ENCODE assay signal across 15 mouse cellular contexts in the genomic region with DNA sequence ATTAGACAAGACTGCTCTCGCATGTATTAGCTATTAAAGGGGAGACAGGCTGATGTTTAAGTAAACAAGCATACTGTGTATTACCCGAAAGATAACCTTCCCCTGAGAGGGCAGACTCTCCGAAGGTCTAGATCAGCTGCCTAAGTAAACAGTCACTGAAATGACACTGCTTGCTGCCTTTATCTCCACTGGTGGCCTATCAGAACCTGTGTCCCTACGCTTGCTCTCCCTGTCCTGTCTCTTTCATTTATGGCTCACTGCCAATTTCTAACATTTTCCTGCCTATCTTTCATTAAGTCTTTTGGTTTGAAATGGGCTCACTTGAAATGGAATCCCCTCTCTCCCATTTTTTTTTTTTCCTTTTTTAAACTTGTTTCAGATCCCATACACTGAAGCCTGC. TPM values are rescaled to one million over a fixed set of nuclear protein-coding genes. Genes with fewer than 3 reads are reported as not detected.
A peak's percentile ranks its signal among the peaks of the same experiment; 100 is the strongest.
DNase-seq lines count a peak whose midpoint lies in the region; ATAC-seq lines count a peak whose summit lies in the region.
"Had no signal": no experiment of that assay in that cellular context is flagged by ENCODE, and none has a peak within 500 bp of the region (broad histone marks: within the 10 kb centered on the region; RNA-seq: fewer than 3 reads in every experiment).

No protein-coding gene starts in this region.

- 10% methylated on average over 4 of the region's 4 CpGs for WGBS in heart, embryonic 14.5 days
- WGBS in midbrain, embryonic 11.5 days = 67% methylated on average over 4 of the region's 4 CpGs
- 70% methylated on average over 4 of the region's 4 CpGs for WGBS in midbrain, embryonic 15.5 days
- WGBS in liver, embryonic 16.5 days (ENCODE audit: insufficient replicate concordance) = 23% methylated on average over 4 of the region's 4 CpGs

- H3K4me1 ChIP-seq in heart, embryonic 14.5 days (ENCODE audit: control insufficient read depth in 2 of 2, insufficient read depth in 2 of 2, low read length in 2 of 2) = peaks cover 4 to 26% of the 10 kb centered on the region in 2 experiments
- H3K4me1 ChIP-seq in midbrain, embryonic 11.5 days (ENCODE audit: control insufficient read depth, insufficient read depth, low read length) = no peaks in the 10 kb centered on the region
- H3K4me1 ChIP-seq in midbrain, embryonic 15.5 days = no peaks in the 10 kb centered on the region
- peaks cover 2% of the 10 kb centered on the region for H3K4me1 ChIP-seq in liver, embryonic 16.5 days (ENCODE audit: control insufficient read depth, low read depth, low read length)

- H3K36me3 ChIP-seq in heart, embryonic 14.5 days (ENCODE audit: control insufficient read depth, insufficient read depth, low read length) = no peaks in the 10 kb centered on the region
- no peaks in the 10 kb centered on the region for H3K36me3 ChIP-seq in midbrain, embryonic 11.5 days (ENCODE audit: control insufficient read depth, insufficient read depth, low read length)
- H3K36me3 ChIP-seq in midbrain, embryonic 15.5 days (replicated peaks) = 0 out of 2 replicates have a peak, but pooled peaks cover 4% of the 10 kb centered on the region
- no peaks in the 10 kb centered on the region for H3K36me3 ChIP-seq in liver, embryonic 16.5 days (ENCODE audit: control insufficient read depth, insufficient read depth)

- H3K4me3 ChIP-seq in heart, embryonic 14.5 days (ENCODE audit: control insufficient read depth in 1 of 2, insufficient read depth in 1 of 2, low read depth in 1 of 2, low read length in 2 of 2) = no peak overlapping the region
- no peak overlapping the region for H3K4me3 ChIP-seq in midbrain, embryonic 11.5 days (ENCODE audit: low read depth, low read length)
- H3K4me3 ChIP-seq in midbrain, embryonic 15.5 days = no peak overlapping the region
- no peak overlapping the region for H3K4me3 ChIP-seq in liver, embryonic 16.5 days (ENCODE audit: low read depth, low read length)

- ATAC-seq in heart, embryonic 14.5 days (ENCODE audit: insufficient number of reproducible peaks, insufficient read depth, low FRiP score, low read depth) = no peak
- ATAC-seq in midbrain, embryonic 11.5 days (ENCODE audit: low FRiP score) = no peak
- ATAC-seq in midbrain, embryonic 15.5 days (replicated peaks) = no peak
- ATAC-seq in liver, embryonic 16.5 days (ENCODE audit: low read depth) = peak; percentile 86
- no peak for ATAC-seq in activated CD4-positive, CD25-positive, alpha-beta regulatory T cell, adult 4 months
- ATAC-seq: forebrain, embryonic 14.5 days; inflammation-experienced regulatory T-cells, adult 6 months had no signal

- 0 out of 2 replicates have a peak overlapping the region, but pooled peaks have one; percentile 8 for H3K9ac ChIP-seq in heart, embryonic 14.5 days (ENCODE audit: low read length)
- no peak overlapping the region for H3K9ac ChIP-seq in midbrain, embryonic 11.5 days (ENCODE audit: low read length)
- no peak overlapping the region for H3K9ac ChIP-seq in midbrain, embryonic 15.5 days
- H3K9ac ChIP-seq in liver, embryonic 16.5 days (ENCODE audit: low read depth, low read length) = no peak overlapping the region

- DNase-seq in heart, adult 9 months (ENCODE audit: low spot score in 2 of 2) = no peak
- DNase-seq in midbrain, embryonic 11.5 days (ENCODE audit: low spot score, missing footprints) = peak; percentile 0
- DNase-seq in kidney, adult 18-20 months = no peak
- DNase-seq: cerebellum, postnatal 10 days; embryo, embryonic 11 days; gastrocnemius, postnatal 36 days; lung, adult 18-20 months; spleen, adult 18-20 months; thymus, adult 2 months had no signal

- peak overlapping the region; percentile 45 to 64 for H3K27ac ChIP-seq in heart, embryonic 14.5 days (replicated peaks in 1 of 2; ENCODE audit: control insufficient read depth in 1 of 2, insufficient read depth in 1 of 2, low read depth in 2 of 2, low read length in 2 of 2)
- no peak overlapping the region for H3K27ac ChIP-seq in midbrain, embryonic 11.5 days (ENCODE audit: low read depth, low read length)
- no peak overlapping the region for H3K27ac ChIP-seq in midbrain, embryonic 15.5 days
- H3K27ac ChIP-seq in liver, embryonic 16.5 days (ENCODE audit: low read length) = no peak overlapping the region

- H3K4me2 ChIP-seq in heart, embryonic 14.5 days (ENCODE audit: low read length) = peak overlapping the region; percentile 37
- no peak overlapping the region for H3K4me2 ChIP-seq in midbrain, embryonic 11.5 days
- H3K4me2 ChIP-seq in midbrain, embryonic 15.5 days = no peak overlapping the region
- no peak overlapping the region for H3K4me2 ChIP-seq in liver, embryonic 16.5 days (ENCODE audit: low read depth, low read length)

- no peaks in the 10 kb centered on the region for H3K9me3 ChIP-seq in heart, embryonic 14.5 days (ENCODE audit: control insufficient read depth, low read length)
- H3K9me3 ChIP-seq in midbrain, embryonic 11.5 days (ENCODE audit: control insufficient read depth, low read length) = no peaks in the 10 kb centered on the region
- no peaks in the 10 kb centered on the region for H3K9me3 ChIP-seq in midbrain, embryonic 15.5 days
- no peaks in the 10 kb centered on the region for H3K9me3 ChIP-seq in liver, embryonic 16.5 days (replicated peaks; ENCODE audit: control insufficient read depth, low read length)

- H3K27me3 ChIP-seq in heart, embryonic 14.5 days (ENCODE audit: control insufficient read depth, insufficient read depth, low read length) = no peaks in the 10 kb centered on the region
- no peaks in the 10 kb centered on the region for H3K27me3 ChIP-seq in midbrain, embryonic 11.5 days (ENCODE audit: control insufficient read depth, insufficient read depth, low read length)
- no peaks in the 10 kb centered on the region for H3K27me3 ChIP-seq in midbrain, embryonic 15.5 days (replicated peaks)
- 0 out of 2 replicates have a peak, but pooled peaks cover 2% of the 10 kb centered on the region for H3K27me3 ChIP-seq in liver, embryonic 16.5 days (ENCODE audit: control insufficient read depth, insufficient read depth, low read depth, low read length)

RNA-seq across cellular contexts. Expression of gene Senp8, which starts 15.1 kb away (rescaled TPM):
- polyA plus RNA-seq in heart, embryonic 14.5 days (2014; fragmentation: Nextera tagmentation; extraction: Ambion mirVana) = 10.9 and 12.6 TPM in 2 replicates
- polyA plus RNA-seq in midbrain, embryonic 11.5 days (2014; fragmentation: Nextera tagmentation; extraction: Ambion mirVana) = 26.1 and 26.8 TPM in 2 replicates
- 11.1 and 14.0 TPM in 2 replicates for polyA plus RNA-seq in midbrain, embryonic 15.5 days (2015; fragmentation: Nextera tagmentation; extraction: Ambion mirVana)
- polyA plus RNA-seq in liver, embryonic 16.5 days (2015; fragmentation: Nextera tagmentation; extraction: Ambion mirVana) = 3.2 and 3.6 TPM in 2 replicates
- 1 to 10 TPM; 5.0 to 5.4 TPM for polyA plus RNA-seq in activated CD4-positive, CD25-positive, alpha-beta regulatory T cell, adult 4 months (2017; shearing (Covaris generic))

RNA-seq across cellular contexts. Expression of gene Myo9a, which starts 15.3 kb away (rescaled TPM):
- 12.1 and 12.4 TPM in 2 replicates for polyA plus RNA-seq in heart, embryonic 14.5 days (2014; fragmentation: Nextera tagmentation; extraction: Ambion mirVana)
- polyA plus RNA-seq in midbrain, embryonic 11.5 days (2014; fragmentation: Nextera tagmentation; extraction: Ambion mirVana) = 17.5 and 20.0 TPM in 2 replicates
- polyA plus RNA-seq in midbrain, embryonic 15.5 days (2015; fragmentation: Nextera tagmentation; extraction: Ambion mirVana) = 28.1 and 28.2 TPM in 2 replicates
- polyA plus RNA-seq in liver, embryonic 16.5 days (2015; fragmentation: Nextera tagmentation; extraction: Ambion mirVana) = 3.1 and 3.4 TPM in 2 replicates
- 10 to 100 TPM; 31.8 to 42.8 TPM for polyA plus RNA-seq in activated CD4-positive, CD25-positive, alpha-beta regulatory T cell, adult 4 months (2017; shearing (Covaris generic))

RNA-seq across cellular contexts. Expression of gene Gramd2, which starts 55.5 kb away (rescaled TPM):
- 0.27 and 0.43 TPM in 2 replicates for polyA plus RNA-seq in heart, embryonic 14.5 days (2014; fragmentation: Nextera tagmentation; extraction: Ambion mirVana)
- polyA plus RNA-seq in midbrain, embryonic 11.5 days (2014; fragmentation: Nextera tagmentation; extraction: Ambion mirVana) = 0.15 and 0.18 TPM in 2 replicates
- 4.4 and 4.6 TPM in 2 replicates for polyA plus RNA-seq in midbrain, embryonic 15.5 days (2015; fragmentation: Nextera tagmentation; extraction: Ambion mirVana)
- 0.25 and 0.27 TPM in 2 replicates for polyA plus RNA-seq in liver, embryonic 16.5 days (2015; fragmentation: Nextera tagmentation; extraction: Ambion mirVana)
- not detected for polyA plus RNA-seq in activated CD4-positive, CD25-positive, alpha-beta regulatory T cell, adult 4 months (2017; shearing (Covaris generic))
- polyA plus RNA-seq: inflammation-experienced regulatory T-cells, adult 6 months had no signal

Comparison
In these comparisons a context has a peak if more than half of its experiments do, and no peak if none do; other contexts are left out.
1. H3K27ac ChIP-seq: peak in heart, embryonic 14.5 days (2 of 2); none in midbrain, embryonic 11.5 days (single experiment), midbrain, embryonic 15.5 days (single experiment) and liver, embryonic 16.5 days (single experiment).